Mouse (Mus musculus) urinary bladder, postnatal 14 days (tissue): ENCODE results near the gene Mtmr12.
A peak's percentile ranks its signal among the peaks of the same experiment; 100 is the strongest.
"Not testable (repeated sequence)": the region's sequence is repeated elsewhere in the genome, so short reads cannot be mapped to it uniquely, and the experiment has no call there.

Source experiments
- DNase-seq: peaks from one replicate; pipeline ENCODE4 v3.0.0; 2021; ENCODE audit warnings: low spot score

Gene Mtmr12

GRCm38 (mm10) chr15:12204319-12205159 lies at the start of gene Mtmr12:
Mtmr12 (plus strand) TSS chr15:12205028.
- peak; percentile 100 for DNase-seq

- DNase-seq: peak; percentile 28
These were observed 26.7 kb upstream of the Mtmr12 start for GRCm38 (mm10) chr15:12178126-12178525.

GRCm38 (mm10) chr15:12181181-12181805 lies 23.5 kb upstream of the Mtmr12 start:
- not testable (repeated sequence) for DNase-seq

GRCm38 (mm10) chr15:12193880-12194816 lies 10.7 kb upstream of the Mtmr12 start:
- DNase-seq: peak; percentile 75

GRCm38 (mm10) chr15:12194817-12195735 lies 9.8 kb upstream of the Mtmr12 start:
- no peak for DNase-seq

- DNase-seq: no peak
These were observed 8.9 kb upstream of the Mtmr12 start for GRCm38 (mm10) chr15:12195966-12196365.

GRCm38 (mm10) chr15:12196410-12197191 lies 8.2 kb upstream of the Mtmr12 start:
- peak; percentile 67 for DNase-seq

GRCm38 (mm10) chr15:12197361-12197760 lies 7.5 kb upstream of the Mtmr12 start:
- DNase-seq: no peak

GRCm38 (mm10) chr15:12200021-12200420 lies 4.8 kb upstream of the Mtmr12 start:
- DNase-seq: no peak

GRCm38 (mm10) chr15:12201856-12202255 lies 3.0 kb upstream of the Mtmr12 start:
- DNase-seq: no peak

GRCm38 (mm10) chr15:12202456-12202855 lies 2.4 kb upstream of the Mtmr12 start:
- DNase-seq: no peak

GRCm38 (mm10) chr15:12203008-12203407 lies 1.8 kb upstream of the Mtmr12 start:
- not testable (repeated sequence) for DNase-seq

- no peak for DNase-seq
These were observed 1.1 kb upstream of the Mtmr12 start for GRCm38 (mm10) chr15:12203512-12204318.

GRCm38 (mm10) chr15:12205160-12205901 lies 503 bp downstream of the Mtmr12 start:
- DNase-seq: no peak

GRCm38 (mm10) chr15:12205902-12206645 lies 1.2 kb downstream of the Mtmr12 start:
- DNase-seq: peak; percentile 28

GRCm38 (mm10) chr15:12206646-12207222 lies 1.9 kb downstream of the Mtmr12 start:
- no peak for DNase-seq

- DNase-seq: no peak
These were observed 2.8 kb downstream of the Mtmr12 start for GRCm38 (mm10) chr15:12207556-12208090.
